ENCODE assay signal across 8 mouse cellular contexts in genomic region chr15:85207763-85208162, GRCm38 (mm10). TPM values are rescaled to one million over a fixed set of nuclear protein-coding genes. Genes with fewer than 3 reads are reported as not detected.
DNase-seq lines count a peak whose midpoint lies in the region; ATAC-seq and TF ChIP-seq lines count a peak whose summit lies in the region.
"Had no signal": no experiment of that assay in that cellular context is flagged by ENCODE, and none has a peak within 500 bp of the region (broad histone marks: within the 10 kb centered on the region; RNA-seq: fewer than 3 reads in every experiment).

No protein-coding gene starts in this region.

- in situ Hi-C loops in ES-E14 (cut with MboI; ENCODE audit: low sequenced_read_pairs in 2 of 2, unreplicated experiment in 2 of 2) = no loop called here

- TF ChIP-seq EP300 in ES-Bruce4 (IDR thresholded peaks at IDR 0.05; ENCODE audit: insufficient read depth, low read depth, low read length) = no peak

- peak; percentile 46 for ATAC-seq in hindbrain, embryonic 14.5 days (ENCODE audit: low FRiP score)
- ATAC-seq in neural tube, embryonic 13.5 days (ENCODE audit: low read depth) = no peak

- H3K4me1 ChIP-seq in ES-Bruce4 (ENCODE audit: control insufficient read depth, insufficient read depth, low read length) = peaks cover 2% of the 10 kb centered on the region
- peaks cover 9 to 34% of the 10 kb centered on the region in 2 experiments; a peak in 3 of 4 replicates for H3K4me1 ChIP-seq in ES-E14 (ENCODE audit: control insufficient read depth in 2 of 2, insufficient read depth in 2 of 2, low read length in 2 of 2, poor library complexity in 1 of 2)
- peaks cover 22% of the 10 kb centered on the region for H3K4me1 ChIP-seq in hindbrain, embryonic 14.5 days (replicated peaks; ENCODE audit: control insufficient read depth, insufficient read depth, low read length)
- peaks cover 50% of the 10 kb centered on the region for H3K4me1 ChIP-seq in limb, embryonic 10.5 days
- H3K4me1 ChIP-seq in neural tube, embryonic 13.5 days (replicated peaks) = peaks cover 30% of the 10 kb centered on the region

- H3K27ac ChIP-seq in ES-Bruce4 (ENCODE audit: insufficient read depth, low read length) (0 out of 2 replicates have a peak overlapping the region, but pooled peaks have one; percentile 8), ES-E14 (ENCODE audit: insufficient read depth, low read depth, low read length, poor library complexity, severe bottlenecking) (peak overlapping the region; percentile 7; the same call in 1 of the 2 replicates)
- H3K27ac ChIP-seq in hindbrain, embryonic 14.5 days = peak overlapping the region; percentile 56
- peak overlapping the region; percentile 98 for H3K27ac ChIP-seq in limb, embryonic 10.5 days
- H3K27ac ChIP-seq in neural tube, embryonic 13.5 days (replicated peaks) = peak overlapping the region; percentile 83
- H3K27ac ChIP-seq: liver, embryonic 15.5 days had no signal

- 7% methylated on average over 2 of the region's 2 CpGs for WGBS in hindbrain, embryonic 14.5 days
- 6% methylated on average over 2 of the region's 2 CpGs for WGBS in limb, embryonic 10.5 days
- 7% methylated on average over 2 of the region's 2 CpGs for WGBS in neural tube, embryonic 13.5 days

- H3K36me3 ChIP-seq in ES-Bruce4 (ENCODE audit: control insufficient read depth, insufficient read depth, low read length, poor library complexity, severe bottlenecking) = peaks cover 3% of the 10 kb centered on the region; the same call in 1 of the 2 replicates
- H3K36me3 ChIP-seq in ES-E14 (ENCODE audit: control insufficient read depth, insufficient read depth, low read length, poor library complexity, severe bottlenecking) = no peaks in the 10 kb centered on the region
- H3K36me3 ChIP-seq in hindbrain, embryonic 14.5 days (replicated peaks; ENCODE audit: control insufficient read depth, insufficient read depth) = no peaks in the 10 kb centered on the region
- peaks cover 47% of the 10 kb centered on the region for H3K36me3 ChIP-seq in limb, embryonic 10.5 days
- no peaks in the 10 kb centered on the region for H3K36me3 ChIP-seq in neural tube, embryonic 13.5 days
- H3K36me3 ChIP-seq: liver, embryonic 15.5 days had no signal

- TF ChIP-seq CTCF in ES-Bruce4 (IDR thresholded peaks at IDR 0.05; ENCODE audit: low read depth, low read length) = no peak

- no peaks in the 10 kb centered on the region for H3K27me3 ChIP-seq in ES-Bruce4 (ENCODE audit: control insufficient read depth, insufficient read depth, low read length, poor library complexity, severe bottlenecking)
- no peaks in the 10 kb centered on the region for H3K27me3 ChIP-seq in hindbrain, embryonic 14.5 days (ENCODE audit: control insufficient read depth, insufficient read depth, low read length)
- peaks cover 4% of the 10 kb centered on the region; the same call in 1 of the 2 replicates for H3K27me3 ChIP-seq in limb, embryonic 10.5 days (ENCODE audit: low read depth, poor library complexity, severe bottlenecking)
- H3K27me3 ChIP-seq in neural tube, embryonic 13.5 days = 0 out of 2 replicates have a peak, but pooled peaks cover 5% of the 10 kb centered on the region

- H3K4me2 ChIP-seq in hindbrain, embryonic 14.5 days (replicated peaks) = peak overlapping the region; percentile 90
- peak overlapping the region; percentile 91 for H3K4me2 ChIP-seq in neural tube, embryonic 13.5 days
- H3K4me2 ChIP-seq: liver, embryonic 15.5 days had no signal

- no peaks in the 10 kb centered on the region; the same call in 1 of the 2 replicates for H3K9me3 ChIP-seq in ES-Bruce4 (replicated peaks; ENCODE audit: control insufficient read depth, insufficient read depth, low read length, poor library complexity, severe bottlenecking)
- no peaks in the 10 kb centered on the region for H3K9me3 ChIP-seq in ES-E14 (ENCODE audit: control insufficient read depth, insufficient read depth, low read depth, low read length)
- H3K9me3 ChIP-seq in hindbrain, embryonic 14.5 days (ENCODE audit: control insufficient read depth, low read length) = no peaks in the 10 kb centered on the region
- peaks cover 4% of the 10 kb centered on the region; the same call in 1 of the 2 replicates for H3K9me3 ChIP-seq in limb, embryonic 10.5 days (replicated peaks)
- H3K9me3 ChIP-seq in neural tube, embryonic 13.5 days = no peaks in the 10 kb centered on the region
- H3K9me3 ChIP-seq: liver, embryonic 15.5 days had no signal

- H3K9ac ChIP-seq in ES-Bruce4 (ENCODE audit: low read depth, poor library complexity, severe bottlenecking) = peak overlapping the region; percentile 28; the same call in 1 of the 2 replicates
- H3K9ac ChIP-seq in ES-E14 (ENCODE audit: insufficient read depth, low read depth, low read length, poor library complexity, severe bottlenecking) = peak overlapping the region; percentile 19; the same call in 1 of the 2 replicates
- peak overlapping the region; percentile 9; the same call in 1 of the 2 replicates for H3K9ac ChIP-seq in hindbrain, embryonic 14.5 days
- peak overlapping the region; percentile 82; the same call in 1 of the 2 replicates for H3K9ac ChIP-seq in neural tube, embryonic 13.5 days
- H3K9ac ChIP-seq: liver, embryonic 15.5 days had no signal

- DNase-seq in ES-E14 (ENCODE audit: low read depth, low spot score) = no peak
- DNase-seq in frontal cortex, postnatal 14 days (ENCODE audit: low spot score in 2 of 2) = peak; percentile 23 to 42
- peak; percentile 47 for DNase-seq in hindbrain, embryonic 14.5 days (ENCODE audit: low spot score)
- peak; percentile 62 for DNase-seq in limb, embryonic 10.5 days (ENCODE audit: low spot score)
- no peak for DNase-seq in thymus, postnatal 4 days

- no peak for TF ChIP-seq POLR2A in ES-Bruce4 (IDR thresholded peaks at IDR 0.05; ENCODE audit: insufficient read depth, low read length)

- H3K4me3 ChIP-seq in ES-Bruce4 (ENCODE audit: low read depth, low read length) = no peak overlapping the region
- peak overlapping the region in 1 of 2 experiments; percentile 17; a peak in 1 of 4 replicates for H3K4me3 ChIP-seq in ES-E14 (ENCODE audit: insufficient read depth in 1 of 2, low read depth in 1 of 2, low read length in 2 of 2, poor library complexity in 1 of 2, severe bottlenecking in 1 of 2)
- H3K4me3 ChIP-seq in hindbrain, embryonic 14.5 days (replicated peaks; ENCODE audit: low read length) = no peak overlapping the region
- H3K4me3 ChIP-seq in limb, embryonic 10.5 days = peak overlapping the region; percentile 78
- peak overlapping the region; percentile 57 for H3K4me3 ChIP-seq in neural tube, embryonic 13.5 days
- H3K4me3 ChIP-seq: liver, embryonic 15.5 days had no signal

TF ChIP-seq in ES-E14, 5 proteins besides CTCF, POLR2A, EP300 and RAD21:
- no peak for TF ChIP-seq HCFC1 (IDR thresholded peaks at IDR 0.05; ENCODE audit: borderline replicate concordance, insufficient read depth, low read length)
- TF ChIP-seq ZNF384 (IDR thresholded peaks at IDR 0.05; ENCODE audit: low read depth, low read length) = no peak
- TF ChIP-seq ZC3H11A (IDR thresholded peaks at IDR 0.05; ENCODE audit: borderline replicate concordance, low read depth, low read length) = no peak
- no peak for TF ChIP-seq MAFK (IDR thresholded peaks at IDR 0.05; ENCODE audit: insufficient read depth, low read depth, low read length)
- TF ChIP-seq CHD2 (IDR thresholded peaks at IDR 0.05; ENCODE audit: low read depth, low read length) = no peak

RNA-seq across cellular contexts. Expression of gene Fbln1, which starts 2.0 kb away (rescaled TPM):
- polyA plus RNA-seq in ES-Bruce4 (2011; ENCODE audit: insufficient read depth, insufficient read length, low read depth, missing spikeins) = 48.1 and 51.7 TPM in 2 replicates
- total RNA-seq in ES-E14 (2012; rRNA removed) = 99.6 and 118 TPM in 2 replicates
- 51.0 and 54.2 TPM in 2 replicates for polyA plus RNA-seq in hindbrain, embryonic 14.5 days (2014; fragmentation: Nextera tagmentation; extraction: Ambion mirVana)
- polyA plus RNA-seq in limb, embryonic 10.5 days (2016; fragmentation: Nextera tagmentation; extraction: Ambion mirVana) = 258 and 261 TPM in 2 replicates
- 71.0 and 77.0 TPM in 2 replicates for polyA plus RNA-seq in neural tube, embryonic 13.5 days (2015; fragmentation: Nextera tagmentation; extraction: Ambion mirVana)

Comparison
In these comparisons a context has a peak if more than half of its experiments do, and no peak if none do; other contexts are left out.
1. H3K27ac ChIP-seq: peak in every context shown above with its lines; median percentile 98 in limb, embryonic 10.5 days; 83 in neural tube, embryonic 13.5 days; 56 in hindbrain, embryonic 14.5 days; 8 in ES-Bruce4; 7 in ES-E14.
2. H3K4me3 ChIP-seq: peak in limb, embryonic 10.5 days (single experiment) and neural tube, embryonic 13.5 days (single experiment); none in ES-Bruce4 (single experiment) and hindbrain, embryonic 14.5 days (single experiment).
3. H3K9ac ChIP-seq: peak in every context shown above with its lines; median percentile 82 in neural tube, embryonic 13.5 days; 28 in ES-Bruce4; 19 in ES-E14; 9 in hindbrain, embryonic 14.5 days.
4. DNase-seq: peak in frontal cortex, postnatal 14 days (2 of 2), hindbrain, embryonic 14.5 days (single experiment) and limb, embryonic 10.5 days (single experiment); none in ES-E14 (single experiment) and thymus, postnatal 4 days (single experiment).